Mouse (Mus musculus): ENCODE data around the gene Ywhab. TPM values are rescaled to one million over a fixed set of nuclear protein-coding genes. Genes with fewer than 3 reads are reported as not detected.
A peak's percentile ranks its signal among the peaks of the same experiment; 100 is the strongest.

Gene Ywhab
- total and polyA plus RNA-seq, 2 experiments from 2014 or later, result 31.8 to 157 TPM

DNA sequence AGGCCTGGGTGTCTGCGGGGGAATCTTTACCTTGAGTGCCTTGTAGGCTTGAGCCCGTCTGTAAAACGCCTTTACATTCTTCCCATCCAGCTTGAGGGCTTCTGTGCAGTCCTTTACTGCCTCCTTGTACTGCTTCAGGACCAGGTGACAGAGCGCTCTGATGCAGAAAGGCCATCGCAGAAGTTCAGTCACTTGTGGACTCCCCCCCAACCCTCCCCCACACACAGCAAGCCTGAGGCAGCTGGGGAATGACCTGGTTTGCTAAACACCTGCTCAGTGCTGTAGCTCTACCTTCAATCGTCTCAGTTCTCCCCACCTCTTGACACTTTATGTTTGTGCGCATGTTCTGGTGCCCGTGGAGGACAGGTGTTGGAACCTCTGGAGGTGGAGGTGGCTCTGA is 59.9 kb downstream of the Ywhab start:
- H3K27ac ChIP-seq (ENCODE audit: low read depth), result peak overlapping the region; percentile 77; the same call in 1 of the 2 replicates
- H3K4me2 ChIP-seq (ENCODE audit: low read depth, low read length), result no peak overlapping the region
- no peak for ATAC-seq (ENCODE audit: insufficient read depth, low read depth)
- no peak for DNase-seq (ENCODE audit: low spot score)
- TF ChIP-seq CTCF (IDR thresholded peaks at IDR 0.05; ENCODE audit: low read depth) (no peak), EP300 (IDR thresholded peaks at IDR 0.05; ENCODE audit: low read depth) (no peak)
- WGBS, result 82% methylated on average over 8 of the region's 8 CpGs
- no peak overlapping the region for H3K9ac ChIP-seq (replicated peaks; ENCODE audit: low read depth, low read length)
- no peaks in the 10 kb centered on the region for H3K9me3 ChIP-seq (replicated peaks; ENCODE audit: control insufficient read depth, low read length)
- H3K4me1 ChIP-seq (ENCODE audit: control insufficient read depth, insufficient read depth), result peaks cover 14% of the 10 kb centered on the region
- no peak overlapping the region for H3K4me3 ChIP-seq (ENCODE audit: low read depth, low read length)
- peaks cover 10% of the 10 kb centered on the region; the same call in 1 of the 2 replicates for H3K27me3 ChIP-seq (ENCODE audit: control insufficient read depth, insufficient read depth, low read length)
- H3K36me3 ChIP-seq (replicated peaks; ENCODE audit: control insufficient read depth, insufficient read depth, low read length), result peaks cover 56% of the 10 kb centered on the region

- ATAC-seq (ENCODE audit: insufficient read depth, low read depth) (no peak), DNase-seq (ENCODE audit: low spot score) (no peak)
- Histone ChIP-seq H3K4me1 (ENCODE audit: control insufficient read depth, insufficient read depth) (0 out of 2 replicates have a peak, but pooled peaks cover 3% of the 10 kb centered on the region), H3K4me3 (ENCODE audit: low read depth, low read length) (no peak overlapping the region), H3K27ac (ENCODE audit: low read depth) (no peak overlapping the region), H3K36me3 (replicated peaks; ENCODE audit: control insufficient read depth, insufficient read depth, low read length) (peaks cover 71% of the 10 kb centered on the region), H3K27me3 (ENCODE audit: control insufficient read depth, insufficient read depth, low read length) (no peaks in the 10 kb centered on the region), H3K4me2 (ENCODE audit: low read depth, low read length) (no peak overlapping the region), H3K9me3 (replicated peaks; ENCODE audit: control insufficient read depth, low read length) (no peaks in the 10 kb centered on the region), H3K9ac (replicated peaks; ENCODE audit: low read depth, low read length) (no peak overlapping the region)
- WGBS, result 89% methylated on average over 8 of the region's 8 CpGs
- TF ChIP-seq EP300 (IDR thresholded peaks at IDR 0.05; ENCODE audit: low read depth), result no peak
- TF ChIP-seq CTCF (IDR thresholded peaks at IDR 0.05; ENCODE audit: low read depth), result no peak
These were observed 65.0 kb downstream of the Ywhab start for GRCm38 (mm10) chr2:164059634-164060235.

Other genes with a start within 250 kb of the Ywhab start
- gene Ada, start 244.7 kb upstream of the Ywhab start, total RNA-seq (2014; rRNA removed; ENCODE audit: low replicate concordance), result 2.4 and 4.1 TPM in 2 replicates
- gene Ada, start 244.7 kb upstream of the Ywhab start, polyA plus RNA-seq (2015; fragmentation: Nextera tagmentation; extraction: Ambion mirVana), result 1.9 and 2.2 TPM in 2 replicates
- gene Ccn5, start 174.1 kb upstream of the Ywhab start, total RNA-seq (2014; rRNA removed; ENCODE audit: low replicate concordance), result 2.6 TPM in 1 of 2 replicates, not detected in the other
- gene Ccn5, start 174.1 kb upstream of the Ywhab start, polyA plus RNA-seq (2015; fragmentation: Nextera tagmentation; extraction: Ambion mirVana), result 1.4 and 2.8 TPM in 2 replicates
- not detected in 2 replicates for gene Kcnk15, start 141.3 kb upstream of the Ywhab start, total RNA-seq (2014; rRNA removed; ENCODE audit: low replicate concordance)
- not detected in 2 replicates for gene Kcnk15, start 141.3 kb upstream of the Ywhab start, polyA plus RNA-seq (2015; fragmentation: Nextera tagmentation; extraction: Ambion mirVana)
- 0.08 and 2.0 TPM in 2 replicates for gene Rims4, start 76.3 kb upstream of the Ywhab start, total RNA-seq (2014; rRNA removed; ENCODE audit: low replicate concordance)
- gene Rims4, start 76.3 kb upstream of the Ywhab start, polyA plus RNA-seq (2015; fragmentation: Nextera tagmentation; extraction: Ambion mirVana), result 0.07 and 0.08 TPM in 2 replicates
- not detected in 2 replicates for gene Pabpc1l, start 30.5 kb downstream of the Ywhab start, total RNA-seq (2014; rRNA removed; ENCODE audit: low replicate concordance)
- gene Pabpc1l, start 30.5 kb downstream of the Ywhab start, polyA plus RNA-seq (2015; fragmentation: Nextera tagmentation; extraction: Ambion mirVana), result 0.56 and 1.0 TPM in 2 replicates
- 16.6 and 19.4 TPM in 2 replicates for gene Stk4, start 75.4 kb downstream of the Ywhab start, total RNA-seq (2014; rRNA removed; ENCODE audit: low replicate concordance)
- gene Stk4, start 75.4 kb downstream of the Ywhab start, polyA plus RNA-seq (2015; fragmentation: Nextera tagmentation; extraction: Ambion mirVana), result 8.6 TPM in 2 replicates
- gene Tomm34, start 76.2 kb downstream of the Ywhab start, total RNA-seq (2014; rRNA removed; ENCODE audit: low replicate concordance), result 46.6 and 58.8 TPM in 2 replicates
- 34.8 and 35.1 TPM in 2 replicates for gene Tomm34, start 76.2 kb downstream of the Ywhab start, polyA plus RNA-seq (2015; fragmentation: Nextera tagmentation; extraction: Ambion mirVana)
- gene Kcns1, start 176.2 kb downstream of the Ywhab start, total RNA-seq (2014; rRNA removed; ENCODE audit: low replicate concordance), result 0.23 TPM in 1 of 2 replicates, not detected in the other
- 0.04 and 0.05 TPM in 2 replicates for gene Kcns1, start 176.2 kb downstream of the Ywhab start, polyA plus RNA-seq (2015; fragmentation: Nextera tagmentation; extraction: Ambion mirVana)
- not detected in 2 replicates for gene Wfdc5, start 187.8 kb downstream of the Ywhab start, total RNA-seq (2014; rRNA removed; ENCODE audit: low replicate concordance)
- gene Wfdc5, start 187.8 kb downstream of the Ywhab start, polyA plus RNA-seq (2015; fragmentation: Nextera tagmentation; extraction: Ambion mirVana), result not detected in 2 replicates
- gene Wfdc12, start 195.6 kb downstream of the Ywhab start, total RNA-seq (2014; rRNA removed; ENCODE audit: low replicate concordance), result not detected in 2 replicates
- not detected in 2 replicates for gene Wfdc12, start 195.6 kb downstream of the Ywhab start, polyA plus RNA-seq (2015; fragmentation: Nextera tagmentation; extraction: Ambion mirVana)
- gene Wfdc15a, start 205.2 kb downstream of the Ywhab start, total RNA-seq (2014; rRNA removed; ENCODE audit: low replicate concordance), result not detected in 2 replicates
- gene Wfdc15a, start 205.2 kb downstream of the Ywhab start, polyA plus RNA-seq (2015; fragmentation: Nextera tagmentation; extraction: Ambion mirVana), result not detected in 2 replicates
- gene Wfdc15b, start 226.7 kb downstream of the Ywhab start, total RNA-seq (2014; rRNA removed; ENCODE audit: low replicate concordance), result not detected in 2 replicates
- gene Wfdc15b, start 226.7 kb downstream of the Ywhab start, polyA plus RNA-seq (2015; fragmentation: Nextera tagmentation; extraction: Ambion mirVana), result not detected in 2 replicates
- not detected in 2 replicates for gene Svs2, start 243.5 kb downstream of the Ywhab start, total RNA-seq (2014; rRNA removed; ENCODE audit: low replicate concordance)
- gene Svs2, start 243.5 kb downstream of the Ywhab start, polyA plus RNA-seq (2015; fragmentation: Nextera tagmentation; extraction: Ambion mirVana), result not detected in 2 replicates